Mouse (Mus musculus) lung, embryonic 16.5 days (tissue): ENCODE results near the gene Asic2. TPM values are rescaled to one million over a fixed set of nuclear protein-coding genes. Genes with fewer than 3 reads are reported as not detected.

Source experiments
- ATAC-seq: fragments of 200-750 bp; cut with Nextera tagmentation; 2 replicates; pipeline ENCODE4 v1.8.0; 2017; ENCODE audit warnings: low read depth, mild to moderate bottlenecking, moderate library complexity
- H3K27ac ChIP-seq: fragments of 300-500 bp; sonication (generic); 2 replicates; pipeline ENCODE4 v1.5.1; 2014; ENCODE audit warnings: mild to moderate bottlenecking, control low read depth, low read length
- H3K27me3 ChIP-seq: fragments of 300-500 bp; sonication (generic); 2 replicates; pipeline ENCODE4 v1.6.1; 2014; ENCODE audit warnings: low read depth, low read length, mixed read lengths; ENCODE audit not compliant: control insufficient read depth, insufficient read depth
- H3K36me3 ChIP-seq: fragments of 300-500 bp; sonication (generic); 2 replicates; pipeline ENCODE4 v1.6.1; 2014; ENCODE audit warnings: low read length; ENCODE audit not compliant: control insufficient read depth, insufficient read depth
- H3K4me1 ChIP-seq: fragments of 300-500 bp; sonication (generic); replicated peaks from 2 replicates; pipeline ENCODE4 v1.6.1; 2014; ENCODE audit warnings: low read length, mixed read lengths; ENCODE audit not compliant: control insufficient read depth, insufficient read depth
- H3K4me2 ChIP-seq: fragments of 300-500 bp; sonication (generic); 2 replicates; pipeline ENCODE4 v1.6.1; 2014; ENCODE audit warnings: low read depth, low read length, control low read depth
- H3K4me3 ChIP-seq: fragments of 300-500 bp; sonication (generic); 2 replicates; pipeline ENCODE4 v1.5.1; 2014; ENCODE audit warnings: mild to moderate bottlenecking, low read length, control low read depth
- H3K9ac ChIP-seq: fragments of 300-500 bp; sonication (generic); 2 replicates; pipeline ENCODE4 v1.6.1; 2014; ENCODE audit warnings: low read length, control low read depth
- H3K9me3 ChIP-seq: fragments of 300-500 bp; sonication (generic); 2 replicates; pipeline ENCODE4 v1.6.1; 2016; ENCODE audit warnings: low read length; ENCODE audit not compliant: control insufficient read depth
- WGBS: fragments of 180-500 bp; shearing (Covaris S2); extraction: QIAGEN DNeasy Blood & Tissue Kit; methylation state at CpG from one replicate; pipeline ENCODE4 v1.1.7; 2014; 5-methylcytosine and 5-hydroxymethylcytosine counted together
- polyA plus RNA-seq: library from polyadenylated mRNA; unstranded; fragments of >200 nt; fragmentation: Nextera tagmentation; extraction: Ambion mirVana; gene quantifications from 2 replicates; pipeline ENCODE4 v1.2.1, GENCODE M21; 2015

Gene Asic2
- polyA plus RNA-seq, 1 experiment from 2014 or later, result 0.31 TPM

- WGBS, result 31% methylated on average over 6 of the region's 6 CpGs
Observed at GRCm38 (mm10) chr11:81579753-81580152, 388.5 kb downstream of the Asic2 start.

GRCm38 (mm10) chr11:81570406-81570805, 397.9 kb downstream of the Asic2 start:
- Histone ChIP-seq H3K36me3 (no peaks in the 10 kb centered on the region), H3K27ac (no peak overlapping the region), H3K4me1 (no peaks in the 10 kb centered on the region), H3K9me3 (no peaks in the 10 kb centered on the region), H3K9ac (no peak overlapping the region), H3K4me3 (no peak overlapping the region), H3K27me3 (no peaks in the 10 kb centered on the region), H3K4me2 (no peak overlapping the region)
- 31% methylated on average over 3 of the region's 3 CpGs for WGBS
- no peak for ATAC-seq

More at GRCm38 (mm10) chr11:81579753-81580152, 388.5 kb downstream of the Asic2 start:
- H3K27me3 ChIP-seq, result no peaks in the 10 kb centered on the region
- no peak overlapping the region for H3K4me3 ChIP-seq
- H3K27ac ChIP-seq, result no peak overlapping the region
- H3K9ac ChIP-seq, result no peak overlapping the region
- no peaks in the 10 kb centered on the region for H3K4me1 ChIP-seq
- no peaks in the 10 kb centered on the region for H3K9me3 ChIP-seq
- no peak for ATAC-seq
- H3K36me3 ChIP-seq, result no peaks in the 10 kb centered on the region
- H3K4me2 ChIP-seq, result no peak overlapping the region

- H3K4me1 ChIP-seq, result no peaks in the 10 kb centered on the region
- no peaks in the 10 kb centered on the region for H3K9me3 ChIP-seq
- H3K4me2 ChIP-seq, result no peak overlapping the region
- WGBS, result 85% methylated on average over 3 of the region's 3 CpGs
- no peak for ATAC-seq
- H3K36me3 ChIP-seq, result no peaks in the 10 kb centered on the region
- no peak overlapping the region for H3K27ac ChIP-seq
- no peak overlapping the region for H3K4me3 ChIP-seq
- no peak overlapping the region for H3K9ac ChIP-seq
- no peaks in the 10 kb centered on the region for H3K27me3 ChIP-seq
Observed at GRCm38 (mm10) chr11:81564857-81565256, 403.4 kb downstream of the Asic2 start.

GRCm38 (mm10) chr11:81560374-81560773, 407.9 kb downstream of the Asic2 start:
- Histone ChIP-seq H3K9ac (no peak overlapping the region), H3K36me3 (no peaks in the 10 kb centered on the region), H3K4me3 (no peak overlapping the region), H3K4me2 (no peak overlapping the region), H3K9me3 (no peaks in the 10 kb centered on the region), H3K27me3 (no peaks in the 10 kb centered on the region), H3K27ac (no peak overlapping the region), H3K4me1 (no peaks in the 10 kb centered on the region)
- no peak for ATAC-seq
- WGBS, result 81% methylated on average over 1 of the region's 1 CpGs

- no peak for ATAC-seq
Observed at GRCm38 (mm10) chr11:81543189-81543588, 425.1 kb downstream of the Asic2 start.

GRCm38 (mm10) chr11:81535121-81535717, 433.0 kb downstream of the Asic2 start:
- no peak overlapping the region for H3K27ac ChIP-seq
- no peak overlapping the region for H3K4me2 ChIP-seq
- H3K9ac ChIP-seq, result no peak overlapping the region
- no peak for ATAC-seq
- H3K4me3 ChIP-seq, result no peak overlapping the region
- H3K9me3 ChIP-seq, result no peaks in the 10 kb centered on the region
- H3K27me3 ChIP-seq, result no peaks in the 10 kb centered on the region
- WGBS, result 42% methylated on average over 4 of the region's 4 CpGs
- no peaks in the 10 kb centered on the region for H3K36me3 ChIP-seq
- no peaks in the 10 kb centered on the region; the same call in 1 of the 2 replicates for H3K4me1 ChIP-seq

More at GRCm38 (mm10) chr11:81543189-81543588, 425.1 kb downstream of the Asic2 start:
- Histone ChIP-seq H3K9ac (no peak overlapping the region), H3K4me1 (no peaks in the 10 kb centered on the region), H3K27me3 (no peaks in the 10 kb centered on the region), H3K36me3 (no peaks in the 10 kb centered on the region), H3K4me3 (no peak overlapping the region), H3K9me3 (no peaks in the 10 kb centered on the region), H3K4me2 (no peak overlapping the region), H3K27ac (no peak overlapping the region)
- WGBS, result 80% methylated on average over 6 of the region's 6 CpGs

GRCm38 (mm10) chr11:81534686-81535085, 433.6 kb downstream of the Asic2 start:
- H3K27me3 ChIP-seq, result no peaks in the 10 kb centered on the region
- H3K4me3 ChIP-seq, result no peak overlapping the region
- no peaks in the 10 kb centered on the region for H3K9me3 ChIP-seq
- no peaks in the 10 kb centered on the region; the same call in 1 of the 2 replicates for H3K4me1 ChIP-seq
- no peaks in the 10 kb centered on the region for H3K36me3 ChIP-seq
- H3K4me2 ChIP-seq, result no peak overlapping the region
- no peak overlapping the region for H3K9ac ChIP-seq
- ATAC-seq, result no peak
- WGBS, result 10% methylated on average over 5 of the region's 5 CpGs
- H3K27ac ChIP-seq, result no peak overlapping the region

- no peaks in the 10 kb centered on the region for H3K27me3 ChIP-seq
- H3K9me3 ChIP-seq, result no peaks in the 10 kb centered on the region
- no peak overlapping the region for H3K9ac ChIP-seq
- H3K27ac ChIP-seq, result no peak overlapping the region
- 7% methylated on average over 6 of the region's 6 CpGs for WGBS
- no peak overlapping the region for H3K4me3 ChIP-seq
- ATAC-seq, result peak; percentile 23; the same call in 1 of the 2 replicates
- H3K36me3 ChIP-seq, result no peaks in the 10 kb centered on the region
- no peak overlapping the region for H3K4me2 ChIP-seq
- H3K4me1 ChIP-seq, result no peaks in the 10 kb centered on the region; the same call in 1 of the 2 replicates
Observed at GRCm38 (mm10) chr11:81531906-81532305, 436.4 kb downstream of the Asic2 start.

- Histone ChIP-seq H3K4me1 (no peaks in the 10 kb centered on the region), H3K9me3 (no peaks in the 10 kb centered on the region), H3K4me3 (no peak overlapping the region), H3K4me2 (no peak overlapping the region), H3K9ac (no peak overlapping the region), H3K27ac (no peak overlapping the region), H3K36me3 (no peaks in the 10 kb centered on the region), H3K27me3 (no peaks in the 10 kb centered on the region)
- WGBS, result 71% methylated on average over 1 of the region's 1 CpGs
- ATAC-seq, result no peak
Observed at GRCm38 (mm10) chr11:81522927-81523326, 445.3 kb downstream of the Asic2 start.
